Mouse (Mus musculus) right cerebral cortex, postnatal 14 days (tissue): Measurements from ENCODE around the gene Tpte.
"Not testable (repeated sequence)": the region's sequence is repeated elsewhere in the genome, so short reads cannot be mapped to it uniquely, and the experiment has no call there.

Experiments used
- DNase-seq: peaks from one replicate; pipeline ENCODE4 v3.0.0; 2022

Gene Tpte

DNA sequence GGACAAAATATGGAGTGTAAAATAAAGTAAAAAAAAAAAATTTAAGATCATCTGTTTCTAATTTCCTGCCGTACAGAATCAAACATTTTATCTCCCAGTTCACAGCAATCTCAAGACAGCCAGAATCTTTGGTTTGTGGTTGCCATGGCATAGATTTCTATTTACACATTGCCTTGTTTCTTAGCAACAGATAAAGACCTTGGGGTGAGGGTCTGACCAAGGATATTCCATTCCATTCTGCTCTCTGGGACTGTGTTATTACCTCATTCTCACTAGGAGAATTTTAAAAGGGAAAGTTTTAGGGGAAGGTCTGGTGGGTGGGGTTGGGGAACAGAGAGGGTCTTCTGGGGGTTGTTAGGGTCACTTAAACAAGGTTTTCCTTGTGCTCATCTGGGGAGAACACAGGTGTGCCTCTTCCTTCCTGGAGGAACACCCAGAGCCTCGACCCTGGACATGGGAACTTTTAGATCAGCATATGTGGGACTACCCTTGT lies at the start of gene Tpte:
Tpte (plus strand) TSS at position 443 of the 493 bp plus-strand sequence.
- DNase-seq, result no peak

- no peak for DNase-seq
Measured at GRCm38 (mm10) chr8:22242986-22243385, 40.3 kb upstream of the Tpte start.

DNA sequence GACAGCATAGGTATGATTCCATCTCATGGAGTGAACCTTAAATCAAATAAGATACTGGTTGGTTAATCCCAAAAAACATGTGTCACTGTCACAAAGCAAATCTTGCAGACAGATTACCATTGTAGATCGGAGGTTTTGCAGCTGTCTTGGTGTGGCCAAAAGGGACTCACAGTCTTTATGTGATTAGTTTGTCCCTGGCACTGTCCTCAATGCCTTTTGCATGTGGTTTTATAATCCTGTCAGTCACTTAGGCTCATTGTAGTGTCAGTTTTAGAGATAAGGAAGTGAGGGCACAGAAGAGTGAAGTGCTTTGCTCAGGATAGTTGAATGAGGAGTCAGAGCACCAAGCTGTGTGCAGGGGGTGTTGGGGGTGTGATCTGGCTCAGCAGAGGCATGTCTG lies 37.6 kb upstream of the Tpte start:
- DNase-seq, result no peak

DNA sequence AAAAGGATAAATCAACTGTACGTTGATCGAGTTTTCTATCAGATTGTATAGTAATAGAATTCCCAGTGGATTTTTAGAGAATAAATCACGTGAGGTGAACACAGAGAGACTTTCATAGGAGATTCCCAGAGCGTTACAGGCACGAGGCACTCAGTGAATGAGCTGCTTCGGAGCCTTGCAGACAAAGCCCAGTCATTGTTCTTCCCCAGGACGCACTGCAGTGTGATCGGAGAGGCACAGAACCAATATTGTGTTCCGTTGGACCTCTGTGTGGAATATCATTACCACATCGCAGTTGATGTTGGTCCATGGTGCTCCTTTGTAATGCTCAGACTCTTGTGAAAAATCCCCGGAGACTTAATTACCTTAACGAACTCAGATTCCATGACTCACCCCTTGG lies 35.3 kb upstream of the Tpte start:
- no peak for DNase-seq

- no peak for DNase-seq
Measured at GRCm38 (mm10) chr8:22249080-22249479, 34.2 kb upstream of the Tpte start.

DNA sequence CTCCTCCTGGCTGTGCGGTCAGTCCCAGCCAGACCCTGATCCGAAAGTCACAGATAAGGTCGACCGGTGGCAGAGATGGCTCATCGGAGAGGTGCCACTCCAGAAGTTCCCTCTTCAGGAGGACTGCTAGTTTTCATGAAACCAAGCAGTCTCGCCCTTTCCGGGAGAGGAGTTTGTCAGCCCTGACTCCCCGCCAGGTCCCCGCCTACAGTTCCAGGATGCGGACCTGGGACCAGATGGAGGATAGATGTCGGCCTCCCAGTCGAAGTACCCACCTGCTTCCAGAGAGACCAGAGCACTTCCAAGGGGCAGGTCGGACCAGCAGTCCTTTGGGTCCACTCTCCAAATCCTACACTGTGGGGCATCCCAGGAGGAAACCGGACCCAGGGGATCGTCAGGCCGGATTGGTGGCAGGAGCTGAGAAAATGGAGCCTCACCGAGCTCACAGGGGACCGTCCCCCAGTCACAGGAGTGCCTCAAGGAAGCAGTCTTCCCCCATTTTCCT lies 24.2 kb upstream of the Tpte start:
- no peak for DNase-seq

- no peak for DNase-seq
Measured at GRCm38 (mm10) chr8:22259531-22259930, 23.7 kb upstream of the Tpte start.

DNA sequence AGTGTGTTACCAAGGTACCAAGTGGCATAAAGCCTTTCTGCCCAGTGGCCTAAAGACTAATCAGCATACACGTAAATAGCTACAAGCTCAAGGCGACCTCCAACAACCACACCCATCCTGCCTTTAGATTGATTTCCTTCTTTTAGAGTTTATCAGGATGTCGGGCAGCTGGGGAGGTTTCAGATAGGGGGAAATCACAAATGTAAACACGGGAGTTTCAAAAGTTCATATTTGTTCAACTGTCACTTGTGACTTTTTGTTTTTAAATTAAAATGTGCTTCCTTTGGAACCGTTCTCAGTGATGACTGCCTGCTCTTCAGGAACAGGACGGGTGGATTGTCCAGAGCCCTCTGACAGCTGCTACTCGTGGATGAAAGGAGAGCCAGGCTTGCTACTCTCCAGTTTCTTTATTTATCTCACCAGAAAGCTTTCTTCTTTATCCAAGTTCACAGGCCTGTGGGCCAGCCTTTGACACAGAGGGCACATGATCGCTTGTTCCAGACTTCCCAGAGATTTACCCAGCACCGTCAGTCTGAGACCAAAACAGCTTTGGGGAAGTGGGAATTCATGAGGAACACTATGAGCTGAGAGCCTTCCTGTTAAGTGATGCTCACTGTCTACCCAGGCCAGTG lies 23.0 kb upstream of the Tpte start:
- no peak for DNase-seq

- no peak for DNase-seq
Measured at GRCm38 (mm10) chr8:22262267-22262666, 21.0 kb upstream of the Tpte start.

GRCm38 (mm10) chr8:22264292-22264691 lies 18.9 kb upstream of the Tpte start:
- DNase-seq, result no peak

DNA sequence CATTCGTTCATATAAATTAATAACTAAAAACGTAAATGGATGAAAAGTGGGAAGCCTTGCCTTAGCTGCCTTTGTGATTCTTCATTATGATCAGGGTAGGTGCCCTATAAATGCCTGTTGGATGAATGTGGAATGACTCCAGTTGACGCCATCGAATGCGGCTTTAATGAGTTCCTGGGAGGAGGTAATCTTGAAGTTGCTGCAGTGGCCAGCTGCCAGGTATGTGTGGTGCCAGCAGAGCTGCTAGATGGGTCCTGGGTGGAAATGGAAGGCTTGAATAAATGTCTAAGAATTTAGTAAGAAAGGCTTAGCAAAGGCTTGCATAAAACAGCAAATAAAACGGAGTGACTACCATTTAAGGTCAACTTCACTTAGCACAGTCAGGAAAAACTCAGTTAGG lies 18.5 kb upstream of the Tpte start:
- DNase-seq, result no peak

GRCm38 (mm10) chr8:22265194-22265593 lies 18.0 kb upstream of the Tpte start:
- no peak for DNase-seq

DNA sequence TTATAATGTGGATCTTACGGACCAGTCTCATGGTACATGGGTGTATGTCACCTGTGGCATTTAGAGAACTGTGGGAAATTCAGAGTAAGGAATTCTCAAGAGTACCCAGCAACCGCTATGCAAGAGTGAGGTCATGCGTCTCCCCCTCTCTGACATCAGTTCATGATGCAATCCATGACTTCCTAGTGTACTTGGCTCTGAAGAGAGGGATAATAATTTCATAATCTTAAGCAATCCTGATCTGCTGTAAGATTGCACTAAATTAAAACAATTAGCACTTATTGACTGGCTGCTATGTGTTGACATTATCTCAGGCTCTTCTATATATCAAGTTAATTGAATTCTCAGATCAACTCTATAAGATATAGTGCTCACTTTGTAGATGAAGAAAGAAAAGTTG lies 16.4 kb upstream of the Tpte start:
- no peak for DNase-seq

DNA sequence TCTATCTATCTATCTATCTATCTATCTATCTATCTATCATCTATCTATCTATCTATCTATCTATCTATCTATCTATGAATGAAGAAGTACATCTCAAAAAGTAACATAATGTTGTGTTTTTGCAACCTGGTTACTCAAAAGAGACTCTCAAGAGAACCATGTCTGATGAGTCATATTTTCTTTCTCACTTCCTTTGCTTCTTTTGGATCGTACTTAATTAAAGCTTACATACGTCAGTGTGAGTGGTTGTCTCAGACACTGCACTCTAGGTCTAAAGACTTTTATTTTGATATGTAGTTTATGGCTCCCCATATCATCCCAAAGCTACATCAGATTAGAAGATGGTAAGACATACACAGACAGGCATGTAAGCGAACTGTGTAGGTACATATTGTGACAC lies 10.1 kb upstream of the Tpte start:
- DNase-seq, result no peak

- DNase-seq, result no peak
Measured at GRCm38 (mm10) chr8:22274641-22275040, 8.6 kb upstream of the Tpte start.

DNA sequence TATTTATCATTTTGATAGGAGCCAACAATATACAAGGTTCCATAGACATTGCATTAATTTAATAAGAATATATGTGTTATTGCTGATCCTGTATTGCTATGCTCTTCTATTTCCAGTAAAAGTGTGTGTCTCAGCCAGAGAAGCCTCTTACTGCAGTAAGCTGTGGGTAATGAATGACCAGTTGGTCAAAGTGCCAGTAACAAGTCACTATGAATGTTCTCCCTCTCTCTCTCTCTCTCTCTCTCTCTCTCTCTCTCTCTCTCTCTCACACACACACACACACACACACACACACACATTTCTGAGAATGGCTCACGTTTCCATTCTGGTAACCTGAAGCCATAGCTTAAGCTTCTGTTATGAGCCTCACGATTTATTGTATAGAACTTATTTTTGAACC lies 19.1 kb downstream of the Tpte start:
- DNase-seq, result no peak

DNA sequence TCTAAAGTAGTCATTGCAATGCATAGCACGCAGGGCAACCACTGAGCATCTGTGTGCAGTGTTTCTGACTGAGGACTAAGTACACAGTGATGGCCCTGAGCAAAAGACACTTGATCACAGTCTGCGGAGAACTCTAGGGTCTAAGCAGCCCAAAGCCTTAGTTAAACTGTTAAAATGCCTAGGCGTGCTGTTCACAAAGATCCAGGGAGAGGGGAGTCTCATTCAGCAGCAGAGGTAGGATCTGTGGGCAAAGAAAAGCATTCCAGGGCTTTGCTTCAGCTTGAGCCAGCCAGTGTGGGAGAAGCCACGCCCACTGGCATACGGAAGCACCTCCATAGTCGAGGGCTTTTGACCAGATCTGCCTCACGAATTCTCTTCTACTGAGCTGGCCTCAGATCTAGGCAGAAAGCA lies 19.7 kb downstream of the Tpte start:
- peak; percentile 6 for DNase-seq

DNA sequence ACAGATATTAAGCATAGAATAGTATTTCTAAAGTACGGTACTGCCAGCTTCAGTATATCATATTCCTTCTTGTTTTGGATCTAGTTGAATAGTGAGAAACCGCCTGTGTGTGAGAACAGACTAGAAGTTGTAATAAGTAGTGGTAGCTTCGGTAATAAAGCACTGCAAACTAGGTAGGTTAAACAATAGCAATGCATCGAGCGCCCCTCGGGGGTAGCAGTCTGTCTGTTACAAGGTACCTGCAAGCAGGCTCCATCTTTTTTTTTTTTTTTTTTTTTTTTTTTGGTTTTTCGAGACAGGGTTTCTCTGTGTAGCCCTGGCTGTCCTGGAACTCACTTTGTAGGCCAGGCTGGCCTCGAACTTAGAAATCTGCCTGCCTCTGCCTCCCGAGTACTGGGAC lies 20.8 kb downstream of the Tpte start:
- not testable (repeated sequence) for DNase-seq

DNA sequence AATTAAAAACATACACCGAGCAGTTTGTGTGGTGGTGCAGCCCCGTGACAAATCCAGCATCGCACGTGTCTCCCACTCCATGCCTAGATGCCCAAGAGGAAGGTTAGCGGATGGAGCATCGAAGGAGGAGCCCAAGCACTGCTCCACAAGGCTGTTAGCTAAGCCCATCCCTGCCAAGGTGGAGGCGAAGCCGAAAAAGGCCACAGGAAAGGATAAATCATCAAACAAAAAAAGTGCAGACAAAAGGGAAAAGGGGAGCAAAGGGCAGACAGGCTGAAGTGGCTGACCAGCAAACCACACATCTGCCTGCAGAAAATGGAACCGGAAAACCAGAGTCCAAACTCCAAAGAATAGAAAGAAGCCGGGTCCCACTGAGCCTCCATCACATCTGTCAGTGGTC lies 23.8 kb downstream of the Tpte start:
- no peak for DNase-seq

- DNase-seq, result no peak
Measured at GRCm38 (mm10) chr8:22311446-22311845, 28.2 kb downstream of the Tpte start.

DNA sequence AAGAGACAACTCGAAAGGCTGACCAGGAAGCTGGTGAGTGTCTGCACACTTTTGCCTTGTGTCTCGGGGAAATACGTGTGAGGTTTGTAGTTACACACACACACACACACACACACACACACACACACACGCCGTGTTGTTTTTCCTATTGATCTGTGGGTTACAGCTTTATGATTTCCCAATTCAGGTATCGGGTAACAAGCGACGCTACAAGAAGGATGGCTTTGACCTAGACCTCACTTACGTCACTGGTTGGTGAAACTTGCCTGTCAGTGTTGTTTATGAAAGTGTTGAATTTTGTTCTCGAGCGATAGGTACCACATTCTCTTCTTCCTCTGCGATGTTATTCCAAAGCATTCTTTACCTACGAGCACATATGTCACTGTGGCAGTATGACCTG lies 52.2 kb downstream of the Tpte start:
- no peak for DNase-seq

GRCm38 (mm10) chr8:22359359-22359758 lies 76.1 kb downstream of the Tpte start:
- DNase-seq, result no peak

DNA sequence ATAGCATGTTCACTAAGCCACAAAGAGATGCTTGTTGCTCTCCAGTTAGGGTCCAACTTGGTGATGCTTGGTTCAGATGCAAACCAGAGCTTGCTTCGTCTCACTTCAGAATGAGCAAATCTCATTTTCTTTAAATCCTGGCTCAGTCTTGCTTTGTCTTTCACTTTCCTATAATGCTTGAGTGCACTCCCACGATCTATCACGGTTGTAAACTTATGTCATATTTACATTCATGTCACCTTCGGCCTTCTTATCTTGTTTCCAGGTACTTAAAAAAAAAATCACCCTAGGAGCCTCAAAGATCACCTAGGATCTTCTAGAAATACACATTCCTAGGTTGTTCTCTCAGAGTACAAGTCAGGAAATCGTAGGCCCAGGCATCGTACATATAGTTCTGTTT lies 76.6 kb downstream of the Tpte start:
- no peak for DNase-seq

- no peak for DNase-seq
Measured at GRCm38 (mm10) chr8:22376311-22376710, 93.1 kb downstream of the Tpte start.

DNA sequence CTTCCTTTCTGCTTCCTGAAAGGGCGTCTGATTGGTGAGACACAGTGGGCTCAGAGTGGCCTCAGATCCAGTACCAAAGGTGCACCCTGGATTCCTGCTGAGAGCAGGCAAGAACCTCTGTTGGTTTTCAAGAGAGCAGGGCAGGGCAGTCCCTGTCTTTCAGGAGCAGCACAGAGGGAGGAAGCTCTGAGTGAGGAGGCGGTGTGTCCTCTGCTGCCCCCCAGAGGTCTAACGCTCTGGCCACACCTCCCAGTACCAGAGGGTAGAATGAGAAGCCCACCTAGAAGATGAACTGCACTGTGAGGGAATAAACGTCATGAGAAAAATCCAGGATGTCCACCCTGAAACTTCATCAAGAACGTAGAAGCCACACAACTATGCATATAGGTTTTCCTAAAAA lies 93.7 kb downstream of the Tpte start:
- peak; percentile 20 for DNase-seq
